Mouse (Mus musculus): ENCODE results near the gene Pamr1.

DNA sequence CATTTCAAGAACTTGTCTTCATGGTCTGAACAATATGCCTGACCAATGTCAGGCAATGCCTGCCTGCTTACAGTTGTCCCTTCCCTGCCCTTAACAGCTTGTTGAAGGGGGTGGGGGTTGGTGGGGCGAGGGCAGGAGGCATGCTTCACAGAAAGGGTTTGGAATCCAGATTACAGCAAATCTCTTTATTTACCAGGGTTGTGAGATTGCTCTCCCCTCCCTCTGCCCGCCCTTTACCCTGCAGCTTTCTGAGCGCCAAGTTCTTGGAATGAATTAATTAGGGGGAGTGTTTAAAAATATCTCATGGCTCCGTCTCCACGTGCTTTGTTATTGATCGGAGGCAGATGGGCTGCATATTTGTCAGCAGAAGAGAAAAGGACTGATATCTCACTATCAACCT is 113.5 kb downstream of the Pamr1 start:
- TF ChIP-seq CTCF (IDR thresholded peaks at IDR 0.05; ENCODE audit: borderline replicate concordance, control insufficient read depth, extremely low read depth, insufficient read depth, low read length, poor library complexity) (no peak), POLR2A (IDR thresholded peaks at IDR 0.05; ENCODE audit: control insufficient read depth, extremely low read depth, insufficient read depth, low read length, poor library complexity) (no peak)

Data from thymus, adult 2 months (tissue).